Mouse (Mus musculus) adipocyte (in vitro differentiated cells): Measurements from ENCODE around the gene Gm28043.

ENCODE experiments used
- DNase-seq: peaks from one replicate; pipeline ENCODE4 v3.0.0-alpha.2; 2016; ENCODE audit warnings: low spot score

Gene Gm28043

DNA sequence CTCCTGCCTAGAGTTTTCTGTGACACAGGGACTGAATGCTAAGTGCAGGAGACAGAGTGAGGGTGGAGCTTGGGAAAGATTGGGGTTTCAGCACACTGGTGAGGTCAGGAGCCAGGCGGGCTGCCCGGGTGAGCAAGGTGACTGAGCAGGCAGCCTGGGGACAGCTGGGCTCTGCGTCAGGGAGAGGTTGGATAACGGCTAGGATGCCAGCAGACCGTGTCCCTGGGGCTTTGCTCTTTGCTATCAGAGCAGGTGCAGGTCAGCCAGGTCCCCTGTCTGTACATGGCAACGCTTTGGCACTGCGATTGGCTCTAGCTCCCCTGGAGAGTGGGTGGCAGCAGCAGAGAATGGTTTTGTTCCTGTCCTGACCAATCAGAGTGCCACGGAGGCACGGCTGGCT, 12.6 kb downstream of the Gm28043 start:
- no peak for DNase-seq

DNA sequence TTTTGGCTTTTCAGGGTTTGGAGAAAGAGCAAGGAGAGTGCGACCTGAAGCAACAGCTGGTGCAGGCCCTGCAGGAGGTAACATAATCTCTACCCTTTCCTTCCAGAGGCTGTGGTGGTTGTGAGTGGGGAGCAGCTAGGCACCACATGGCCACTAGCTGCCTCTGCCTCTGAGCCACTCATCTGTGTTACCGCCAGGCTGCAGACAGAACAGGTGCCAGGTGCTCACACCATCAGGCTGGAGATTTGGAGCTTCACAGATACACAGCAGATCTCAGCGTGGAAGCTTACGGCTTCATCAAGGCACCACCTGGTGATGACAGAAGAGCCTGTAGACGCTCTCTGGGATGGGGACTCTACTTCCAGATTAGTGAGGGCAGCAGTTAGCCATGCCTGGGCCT, 14.3 kb downstream of the Gm28043 start:
- no peak for DNase-seq

GRCm38 (mm10) chr17:29629620-29630019, 14.9 kb downstream of the Gm28043 start:
- no peak for DNase-seq

- no peak for DNase-seq
Observed at GRCm38 (mm10) chr17:29632312-29632711, 17.6 kb downstream of the Gm28043 start.

DNA sequence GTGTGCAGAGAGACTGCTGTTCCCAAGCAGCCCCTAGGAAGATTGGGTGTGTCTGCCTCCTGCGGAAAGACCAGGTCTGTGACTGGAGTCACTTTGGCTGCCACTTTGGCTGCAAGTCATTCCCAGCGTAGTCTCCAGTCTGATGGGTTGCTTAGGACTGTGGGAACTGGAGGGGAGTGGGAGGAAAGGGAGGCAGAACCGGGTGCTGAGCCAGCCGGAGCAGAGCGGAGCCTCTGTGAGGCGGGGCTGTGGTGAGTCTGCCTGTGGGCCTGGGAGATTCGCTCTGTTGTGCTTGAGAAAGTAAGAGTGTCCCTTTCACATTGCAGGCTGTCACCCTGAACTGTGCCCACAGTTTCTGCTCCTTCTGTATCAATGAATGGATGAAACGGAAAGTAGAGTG, 20.8 kb downstream of the Gm28043 start:
- DNase-seq: no peak

DNA sequence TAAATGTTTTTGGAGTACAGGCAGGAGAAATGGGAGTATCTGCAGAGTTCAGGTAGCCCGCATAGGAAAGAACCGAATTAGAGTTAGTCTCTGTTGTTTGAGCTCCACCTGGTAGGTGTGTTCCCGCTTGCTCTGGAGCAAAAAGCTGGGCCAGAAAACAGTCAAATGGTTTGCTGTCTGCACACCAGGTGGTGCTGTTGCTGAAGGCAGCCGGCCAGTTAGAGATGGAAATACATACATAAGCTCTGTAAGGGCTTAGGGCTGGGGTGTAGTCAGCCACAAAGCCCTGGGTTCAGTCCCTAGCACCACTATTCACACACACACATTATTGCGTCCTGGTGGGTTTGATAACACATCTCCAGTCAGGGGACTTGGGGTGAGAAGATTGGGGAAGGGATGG, 21.4 kb downstream of the Gm28043 start:
- peak; percentile 43 for DNase-seq

DNA sequence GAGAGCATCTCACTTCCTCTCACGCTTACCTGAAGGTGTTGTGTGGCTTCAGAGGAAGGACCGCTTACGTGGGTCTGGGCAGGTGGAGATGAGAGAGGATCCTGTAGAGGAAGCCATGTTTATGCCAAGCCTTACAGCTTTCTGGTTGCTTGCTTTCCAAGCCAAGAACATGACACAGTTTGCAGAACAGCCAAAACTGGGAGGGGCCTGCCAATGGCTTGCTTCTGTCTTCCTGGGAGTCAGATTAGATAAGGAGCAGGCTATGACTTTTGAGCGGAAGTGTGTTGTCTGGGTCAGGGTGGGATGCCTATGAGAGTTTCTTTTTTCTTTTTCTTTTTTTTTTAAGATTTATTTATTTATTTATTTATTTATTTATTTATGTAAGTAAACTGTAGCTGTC, 22.7 kb downstream of the Gm28043 start:
- DNase-seq: peak; percentile 67

DNA sequence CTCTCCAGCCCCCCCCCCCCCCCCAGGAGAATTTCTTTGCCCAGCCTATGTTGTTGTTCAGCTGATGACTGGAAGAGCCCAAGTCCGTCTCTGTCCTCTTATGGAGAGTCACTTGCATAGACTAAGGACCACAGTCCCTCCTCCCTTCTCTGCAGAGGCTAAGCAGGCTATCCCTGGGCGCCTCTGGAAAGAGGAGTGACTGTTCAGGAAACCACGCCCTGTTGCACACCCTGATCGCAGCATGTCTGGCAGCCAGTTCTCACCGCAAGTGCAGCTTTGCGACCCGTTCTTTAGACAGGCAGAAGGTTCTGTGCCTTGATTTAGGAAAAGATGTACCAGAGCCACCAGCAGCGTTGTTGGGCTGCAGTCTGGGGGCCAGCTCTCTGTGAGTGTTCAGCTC, 23.2 kb downstream of the Gm28043 start:
- no peak for DNase-seq

- DNase-seq: no peak
Observed at GRCm38 (mm10) chr17:29640971-29641370, 26.3 kb downstream of the Gm28043 start.

- DNase-seq: no peak
Observed at GRCm38 (mm10) chr17:29642219-29642618, 27.5 kb downstream of the Gm28043 start.

- DNase-seq: no peak
Observed at GRCm38 (mm10) chr17:29658249-29658648, 43.6 kb downstream of the Gm28043 start.

DNA sequence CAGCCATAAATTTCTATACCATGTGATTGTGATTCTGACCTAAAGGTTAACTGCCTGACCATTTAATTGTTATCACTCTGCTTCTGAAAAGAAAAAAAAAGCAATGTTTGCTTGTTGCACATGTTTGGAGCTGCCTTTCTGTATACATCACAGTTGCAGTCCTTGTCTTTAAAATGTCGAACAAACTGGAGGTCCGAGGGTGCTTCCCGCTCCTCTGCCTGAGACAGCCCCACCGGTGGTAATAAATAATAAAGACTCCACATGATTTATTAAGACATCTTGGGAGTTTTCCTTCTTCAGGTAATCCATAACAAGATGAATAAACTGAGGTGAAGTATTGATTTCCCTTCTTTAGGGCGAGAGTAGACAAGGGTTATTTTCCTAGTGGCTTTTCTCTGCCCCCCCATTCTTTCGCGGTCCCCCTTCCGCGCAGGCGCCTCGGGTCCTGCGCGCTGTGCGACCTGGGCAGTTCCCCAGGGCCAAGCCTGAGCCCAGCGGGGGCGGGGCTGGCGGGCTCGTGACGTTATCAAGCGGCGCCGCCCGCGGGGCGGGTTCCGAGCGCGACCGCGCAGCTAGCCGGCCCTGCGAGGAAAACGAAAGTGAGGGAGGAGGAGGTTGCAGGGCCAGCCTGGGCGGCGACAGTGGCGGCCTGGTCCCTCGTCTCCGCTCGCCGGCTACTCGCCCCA, 45.5 kb downstream of the Gm28043 start, which contains the start of gene Cmtr1:
Gene Cmtr1, plus strand, starts transcription at position 520 of the 686 bp plus-strand sequence.
- peak; percentile 93 for DNase-seq

DNA sequence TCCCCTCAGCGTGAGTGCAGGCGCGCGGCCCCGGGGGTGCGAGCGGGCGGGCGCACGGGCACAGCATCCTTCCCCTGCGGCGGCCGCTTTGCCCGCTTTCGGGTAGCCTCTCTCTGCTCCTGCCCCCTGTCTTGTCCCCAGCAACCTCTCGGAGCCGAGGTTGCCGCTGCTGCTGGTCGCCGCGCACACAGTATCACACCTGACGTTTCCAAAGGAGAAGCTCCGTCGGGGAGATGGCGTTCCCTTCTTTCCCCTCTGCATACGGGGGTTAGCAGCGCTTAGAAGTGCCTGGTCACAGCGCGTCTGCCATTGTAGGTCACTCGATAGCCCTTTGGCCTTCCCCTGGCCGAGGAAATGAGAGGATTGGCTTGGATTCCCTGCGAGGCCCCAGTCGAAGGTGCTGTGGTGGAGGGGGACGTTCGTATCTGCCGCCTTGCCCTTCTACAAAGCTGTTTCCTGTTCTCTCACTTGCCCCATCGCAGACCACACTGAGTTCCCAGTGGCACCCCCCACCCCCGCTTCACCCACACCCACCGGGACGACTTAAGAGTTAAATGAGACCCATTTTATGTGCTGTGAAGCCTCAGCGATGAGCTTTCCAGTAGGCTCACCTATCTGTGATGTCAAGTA, 46.2 kb downstream of the Gm28043 start:
- DNase-seq: no peak

DNA sequence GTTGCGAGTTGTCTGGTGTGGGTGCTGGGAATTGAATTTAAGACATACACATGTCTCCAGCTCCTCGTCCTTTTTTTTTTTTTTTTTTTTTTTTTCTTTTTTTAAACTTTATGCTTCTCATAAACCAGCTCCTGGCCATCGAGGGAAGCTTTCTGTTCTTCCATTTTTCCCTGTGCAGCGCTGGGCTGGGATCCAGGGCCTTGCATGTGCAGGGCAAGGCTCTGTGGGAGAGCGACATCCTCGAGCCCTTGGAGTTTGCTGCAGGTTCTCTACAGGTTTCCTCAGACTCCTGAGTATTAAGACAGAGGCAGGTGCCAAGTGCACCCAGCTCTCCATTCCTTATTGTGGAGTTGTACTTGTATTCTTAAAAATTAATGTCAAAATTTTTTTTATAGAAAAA, 47.5 kb downstream of the Gm28043 start:
- no peak for DNase-seq

- no peak for DNase-seq
Observed at GRCm38 (mm10) chr17:29668051-29668986, 53.6 kb downstream of the Gm28043 start.

DNA sequence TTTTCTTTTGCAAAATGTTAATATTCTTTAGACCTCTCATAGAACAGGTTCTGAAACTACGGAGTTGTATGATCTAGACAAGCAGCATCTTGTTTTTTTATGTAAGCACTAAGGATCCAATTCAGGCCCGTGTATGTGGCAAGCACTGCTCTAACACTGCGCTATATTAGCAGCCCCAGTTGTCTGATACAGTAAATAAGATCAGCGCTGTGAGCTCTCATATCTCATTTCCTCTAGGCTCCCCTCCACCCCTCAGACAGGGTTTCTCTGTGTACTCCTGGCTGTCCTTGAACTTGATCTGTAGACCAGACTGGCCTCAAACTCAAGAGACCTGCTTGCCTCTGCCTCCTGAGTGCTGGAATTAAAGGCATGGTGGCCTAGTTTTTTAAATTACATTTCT, 54.4 kb downstream of the Gm28043 start:
- no peak for DNase-seq

DNA sequence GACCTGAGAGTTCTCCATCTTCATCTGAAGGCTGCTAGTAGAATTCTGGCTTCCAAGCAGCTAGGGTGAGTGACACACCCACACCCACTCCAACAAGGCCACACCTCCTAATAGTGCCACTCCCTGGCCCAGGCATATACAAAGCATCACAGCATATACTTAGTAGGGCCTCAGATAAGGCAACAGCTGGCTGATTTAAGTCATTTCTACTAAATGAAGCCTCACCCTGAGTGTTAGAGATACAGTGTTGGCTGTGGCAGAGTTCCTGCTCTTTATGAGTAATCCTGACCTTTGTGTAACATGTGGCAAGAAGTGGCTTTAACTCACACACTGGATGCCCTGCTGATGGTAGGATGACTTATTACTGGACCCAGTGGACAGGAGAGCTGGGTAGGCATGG, 55.3 kb downstream of the Gm28043 start:
- peak; percentile 60 for DNase-seq

GRCm38 (mm10) chr17:29671021-29671420, 56.3 kb downstream of the Gm28043 start:
- DNase-seq: peak; percentile 52

GRCm38 (mm10) chr17:29673325-29673724, 58.6 kb downstream of the Gm28043 start:
- DNase-seq: no peak

GRCm38 (mm10) chr17:29678526-29678925, 63.9 kb downstream of the Gm28043 start:
- no peak for DNase-seq

DNA sequence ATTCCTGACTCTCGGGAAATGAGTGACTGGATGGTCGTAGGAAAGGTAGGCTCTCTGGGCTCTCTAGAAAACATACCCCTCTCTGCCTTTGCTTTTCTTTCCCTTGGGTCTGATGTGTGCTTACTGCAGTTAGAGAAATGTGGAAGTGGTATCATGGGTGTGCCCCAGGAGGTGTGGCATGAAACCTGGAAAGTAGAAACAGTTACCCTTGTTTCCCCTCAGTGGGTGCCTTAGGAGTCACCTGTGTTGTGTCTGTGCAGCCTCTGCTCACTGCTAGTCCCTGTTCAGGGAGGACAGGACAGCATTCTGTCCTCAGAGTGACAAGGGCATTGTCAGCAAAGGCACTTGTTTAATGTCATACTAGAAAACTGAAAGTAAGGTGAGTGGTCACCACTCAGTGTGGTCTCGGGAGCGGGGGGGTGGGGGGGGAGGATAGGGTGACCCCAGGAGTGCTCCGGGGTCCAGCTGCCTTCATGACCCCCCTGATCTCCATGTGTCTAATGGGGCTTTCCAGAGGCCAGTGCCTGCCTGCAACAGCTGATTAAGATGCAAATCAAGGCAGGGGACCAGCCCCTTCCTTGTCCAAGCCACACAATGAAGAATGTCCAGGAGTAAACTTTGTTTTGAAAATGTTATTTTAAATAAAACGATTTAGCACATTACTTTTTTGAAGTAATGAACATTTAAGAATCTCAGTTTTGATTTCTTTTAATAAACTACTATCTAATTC, 64.5 kb downstream of the Gm28043 start:
- no peak for DNase-seq

DNA sequence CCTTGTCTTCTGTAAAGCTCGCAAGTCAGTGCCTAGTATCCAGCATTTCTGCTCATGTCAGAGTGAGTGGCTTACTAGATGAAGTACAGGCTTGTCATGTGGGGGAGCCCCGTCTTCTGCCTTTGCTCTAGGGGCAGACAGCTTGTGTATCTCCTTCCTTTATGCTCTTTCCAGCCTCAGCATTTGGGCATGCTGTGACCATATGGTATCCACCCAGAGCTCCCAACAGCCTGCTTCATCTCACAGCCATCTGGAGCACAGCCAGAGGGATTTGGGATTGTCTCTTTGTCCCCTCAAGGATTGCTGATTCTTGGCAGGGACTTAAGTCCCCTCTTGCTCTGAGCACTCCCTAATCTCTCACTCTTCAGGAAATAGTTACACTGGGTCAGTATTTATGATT, 65.5 kb downstream of the Gm28043 start:
- no peak for DNase-seq
